Mouse (Mus musculus) yolk sac, embryonic 10.5 days (tissue): ENCODE data around the gene Tmem200c.

Experiments
- DNase-seq: peaks from one replicate; pipeline ENCODE4 v3.0.0-alpha.2; 2017; ENCODE audit warnings: low spot score

The Tmem200c gene

DNA sequence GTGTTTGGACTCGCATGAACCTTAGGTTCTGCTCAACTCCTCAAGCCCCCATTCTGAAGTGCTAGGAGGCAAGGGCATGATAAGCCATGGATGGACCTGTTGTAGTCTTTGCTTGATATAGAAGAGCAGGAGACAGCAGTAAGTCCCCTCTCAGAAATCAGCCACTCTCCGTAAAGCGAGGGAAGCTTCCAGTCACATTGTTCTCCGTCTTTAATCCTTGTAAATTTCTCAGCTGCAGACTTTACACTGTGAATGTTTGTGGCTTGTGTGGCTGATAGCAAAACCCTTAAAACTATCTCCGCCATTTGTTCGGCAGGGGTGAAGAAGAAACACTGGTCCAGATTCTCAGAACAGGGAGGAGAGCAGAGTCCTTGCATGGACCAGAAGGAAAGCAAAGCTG lies at the start of gene Tmem200c:
Tmem200c (plus strand) TSS at position 301 of the 400 bp plus-strand sequence.
- no peak for DNase-seq

DNA sequence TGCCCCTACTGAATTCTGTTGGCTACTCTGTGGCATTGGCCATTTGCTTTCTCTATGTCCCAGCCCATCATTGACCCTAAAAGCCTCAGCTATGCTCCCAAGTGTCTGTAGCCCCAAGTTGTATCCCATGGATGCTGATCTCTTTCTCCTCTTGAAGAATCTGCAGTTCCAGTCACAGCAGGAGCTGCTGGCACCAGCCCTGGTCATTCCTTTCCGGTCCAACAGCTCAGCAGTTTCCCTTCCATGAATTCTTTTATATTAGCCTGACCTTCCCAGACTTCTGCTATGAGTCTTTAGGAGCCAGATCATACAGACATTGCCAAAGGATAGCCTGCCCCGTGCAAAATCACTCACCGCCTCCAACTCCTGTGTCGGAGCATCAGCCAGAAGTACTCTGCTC lies 32.7 kb upstream of the Tmem200c start:
- DNase-seq, result no peak

DNA sequence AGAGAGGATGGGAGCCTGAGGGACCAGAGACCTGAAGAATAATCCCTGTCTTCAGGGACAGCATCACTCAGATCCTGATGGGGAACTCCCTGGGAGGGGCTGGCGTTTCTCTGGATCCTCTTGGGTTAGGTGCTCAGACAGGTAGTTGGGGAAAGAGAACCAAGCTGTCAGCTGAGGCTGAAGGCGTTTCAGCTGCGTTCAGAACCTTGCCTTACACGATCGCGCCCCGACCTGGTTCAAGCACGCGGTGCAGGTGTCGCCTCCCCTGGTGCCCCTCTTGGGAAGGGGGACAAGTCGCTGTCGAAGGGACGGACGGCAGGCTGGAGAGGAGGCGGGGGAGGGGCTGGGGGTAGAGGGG lies 10.2 kb downstream of the Tmem200c start:
- DNase-seq, result no peak

DNA sequence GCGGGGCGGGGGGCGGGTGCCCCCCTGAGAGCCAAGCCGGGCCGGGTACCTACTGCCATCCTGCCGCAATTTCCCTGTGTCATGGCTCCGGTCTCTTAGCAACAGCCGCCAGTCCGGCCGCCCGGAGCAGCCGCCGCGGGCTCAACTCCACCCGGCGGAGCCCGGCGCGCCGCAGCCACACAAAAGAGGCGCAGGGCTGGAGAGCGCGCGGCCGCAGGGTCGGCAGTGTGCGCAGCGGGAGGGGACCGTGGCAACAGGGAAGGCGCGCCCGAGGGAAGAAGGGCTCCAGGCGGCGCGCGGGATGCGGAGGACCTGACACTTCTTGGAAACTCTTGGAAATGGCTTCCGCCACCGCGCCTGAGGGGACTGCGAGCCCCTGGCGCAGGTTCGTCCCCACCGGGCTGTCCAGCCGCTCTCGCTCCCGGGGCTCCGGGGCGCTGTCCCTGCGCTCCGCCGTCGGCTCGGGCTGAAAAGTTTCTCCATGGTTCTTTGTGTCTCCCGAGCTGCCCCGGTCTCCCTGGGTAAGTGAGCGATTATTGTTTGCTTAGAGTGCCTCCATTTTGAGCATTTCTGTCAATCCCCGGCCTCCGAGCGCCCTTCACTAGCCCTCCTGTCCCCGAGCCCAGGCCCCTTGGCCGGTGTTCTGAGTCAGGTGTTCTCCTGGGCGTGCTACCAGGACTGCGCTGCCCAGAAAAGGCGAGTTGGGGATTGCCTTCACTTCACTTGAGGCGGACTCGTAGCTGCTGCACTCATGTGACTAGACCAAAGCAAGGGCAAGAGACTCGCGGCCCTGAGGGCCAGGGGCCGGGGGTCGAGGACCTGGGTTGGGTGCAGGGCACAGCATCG lies 10.8 kb downstream of the Tmem200c start:
- peak; percentile 24 for DNase-seq

DNA sequence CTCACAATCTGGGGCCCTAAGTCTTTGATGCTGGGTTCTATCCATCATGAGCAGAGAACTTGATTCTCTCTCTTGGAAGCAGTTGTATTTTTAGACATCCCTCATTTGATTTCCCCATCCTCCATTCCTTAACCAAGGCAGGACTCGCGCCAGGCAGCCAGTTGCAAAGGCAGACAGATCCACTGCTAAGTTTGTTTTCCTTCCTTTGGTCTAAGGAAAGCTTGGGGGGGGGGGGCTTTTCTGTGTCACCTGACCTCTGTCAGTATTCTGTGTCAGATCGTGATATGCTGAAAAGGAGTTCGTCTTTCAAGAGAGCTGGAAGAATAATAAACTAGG lies 11.4 kb downstream of the Tmem200c start:
- no peak for DNase-seq

DNA sequence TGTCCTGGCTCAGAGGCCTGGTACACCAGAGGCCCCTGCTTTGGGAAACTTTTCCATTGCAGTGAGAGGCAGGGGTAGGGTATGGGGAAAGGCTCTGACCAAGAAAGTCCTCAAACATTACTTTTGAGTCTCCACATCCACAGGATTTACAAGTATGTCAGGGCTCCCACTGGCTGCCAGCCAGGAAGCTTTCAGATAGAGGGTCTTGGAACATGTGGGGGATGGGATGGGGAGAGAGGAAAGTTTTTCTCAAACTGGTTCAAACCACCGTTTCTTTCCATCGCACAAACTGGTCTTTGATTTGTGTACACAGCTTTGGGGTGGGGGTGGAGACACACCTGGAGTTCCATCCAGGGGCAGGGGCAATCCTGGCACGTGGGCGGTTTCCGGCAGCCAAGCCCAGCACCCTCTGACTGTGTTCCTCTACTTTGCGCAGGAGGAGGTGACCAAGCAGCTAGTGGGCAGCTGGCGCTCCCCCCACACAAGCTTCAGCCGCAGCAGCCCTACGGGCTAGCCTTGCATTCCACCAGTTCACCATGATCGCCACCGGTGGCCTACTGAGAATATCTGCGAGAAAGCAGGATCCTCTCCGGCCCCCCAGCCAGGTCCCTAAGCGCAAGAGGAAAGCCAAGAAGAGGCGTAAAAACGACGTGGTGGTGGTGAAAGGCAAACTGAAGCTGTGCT lies 13.6 kb downstream of the Tmem200c start:
- no peak for DNase-seq

DNA sequence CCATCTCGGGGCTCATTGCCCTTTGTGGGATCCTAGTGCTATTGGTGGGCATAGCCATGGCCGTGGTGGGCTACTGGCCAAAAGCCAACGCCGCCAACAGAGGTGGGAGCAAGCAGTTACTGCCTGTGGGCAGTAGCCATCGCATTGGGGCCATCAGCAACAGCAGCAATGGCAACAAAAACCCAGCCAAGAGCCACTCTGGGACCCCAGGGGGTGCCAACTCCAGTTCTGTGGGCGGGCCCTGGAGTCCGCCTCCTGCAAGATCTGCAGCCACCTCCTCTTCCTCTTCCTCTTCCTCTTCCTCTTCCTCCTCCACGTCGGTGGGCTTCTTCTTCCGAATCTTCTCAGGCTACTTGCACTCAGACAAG lies 14.1 kb downstream of the Tmem200c start:
- DNase-seq, result no peak

DNA sequence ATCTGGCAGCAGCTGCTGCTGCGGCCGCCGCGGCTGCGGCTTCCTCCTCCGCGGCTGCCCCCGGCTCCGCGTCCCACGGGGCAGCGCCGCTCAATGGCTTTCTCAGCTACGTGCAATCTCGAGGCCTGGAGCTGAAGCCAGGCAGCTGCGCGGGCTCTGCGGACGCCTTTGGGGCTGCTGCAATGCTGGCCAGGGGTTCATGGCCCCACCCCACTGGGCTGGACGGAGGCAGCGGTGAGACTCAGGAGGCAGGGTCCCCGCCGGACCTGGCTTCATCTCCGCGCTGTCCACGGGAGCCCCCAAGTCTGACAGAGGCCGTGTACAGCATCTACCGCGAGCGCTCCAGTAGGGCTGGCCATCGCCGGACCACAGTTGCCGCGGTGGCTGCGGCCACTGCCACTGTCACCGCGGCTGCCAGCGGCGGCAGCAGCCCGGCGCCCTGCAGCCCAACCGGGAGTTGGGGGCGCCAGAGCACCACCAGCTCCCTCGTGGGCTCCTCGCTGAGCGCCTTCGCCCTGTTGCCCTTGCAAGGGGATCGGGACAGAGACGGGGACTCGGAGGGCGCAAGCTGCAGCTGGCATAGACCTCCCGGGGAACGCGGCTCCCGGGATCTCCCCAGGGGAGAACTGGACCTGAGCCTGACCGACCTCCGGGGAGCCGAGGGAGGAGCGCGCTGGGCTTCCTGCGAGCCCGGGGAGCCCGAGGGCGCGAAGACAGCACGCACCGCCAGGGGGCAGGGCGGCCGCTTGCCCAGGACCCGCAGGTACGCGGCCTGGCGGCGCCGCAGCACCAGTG lies 14.9 kb downstream of the Tmem200c start:
- peak; percentile 50 for DNase-seq

DNA sequence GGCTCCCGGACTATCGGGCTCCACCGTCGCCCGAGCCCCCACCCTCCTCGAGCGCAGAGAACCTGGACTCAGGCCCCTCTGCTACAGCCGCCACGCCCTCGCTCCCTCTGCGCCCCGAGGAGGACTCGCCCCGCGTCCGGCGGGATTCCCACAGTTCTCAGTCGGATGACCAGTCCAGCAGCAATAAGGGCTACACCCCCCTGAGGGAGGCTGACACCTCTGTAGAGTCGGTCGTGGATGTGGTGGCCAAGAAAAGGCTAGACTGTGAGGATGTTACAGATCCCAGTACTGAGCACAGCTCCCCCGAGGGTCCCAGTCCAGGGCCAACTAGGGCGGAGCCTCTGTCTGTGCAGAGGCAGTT lies 15.4 kb downstream of the Tmem200c start:
- DNase-seq, result no peak

DNA sequence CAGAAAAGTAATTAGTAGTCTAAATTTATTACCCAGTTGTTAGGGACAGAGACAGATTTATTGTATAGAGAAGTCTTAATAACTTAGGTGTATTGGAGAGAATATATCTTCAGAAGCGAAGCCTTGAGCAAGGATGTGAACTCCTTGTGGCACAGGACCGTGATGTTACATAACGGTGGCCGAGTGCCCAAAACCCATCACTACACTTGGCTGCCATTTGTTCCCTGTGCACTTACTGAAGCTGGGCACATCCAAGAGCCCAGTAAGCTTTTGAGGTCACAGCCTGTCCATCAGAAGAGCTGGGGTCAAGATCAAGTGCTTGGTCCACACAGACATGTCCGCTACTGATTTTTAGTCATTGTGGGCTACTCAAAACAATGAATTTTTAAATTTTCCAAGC lies 19.5 kb downstream of the Tmem200c start:
- no peak for DNase-seq

DNA sequence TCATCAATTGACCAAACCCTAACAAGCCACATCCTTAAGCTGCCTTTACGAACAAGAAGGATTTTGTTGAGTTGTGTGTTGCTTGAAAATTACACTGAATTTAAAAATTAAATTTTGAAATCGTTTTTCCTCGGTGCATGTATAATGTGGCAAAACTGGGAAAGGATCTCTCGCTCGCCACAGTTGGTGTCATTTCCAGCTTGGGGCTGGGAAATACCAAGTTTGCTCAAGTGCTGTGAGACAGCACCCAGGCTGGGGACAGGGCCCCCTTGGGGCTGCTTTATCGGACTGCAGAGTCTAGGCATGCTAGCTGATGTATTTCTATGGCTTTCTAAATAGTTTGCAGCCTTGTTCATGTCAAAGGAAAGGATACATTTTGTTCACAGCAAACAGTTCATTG lies 22.3 kb downstream of the Tmem200c start:
- no peak for DNase-seq

DNA sequence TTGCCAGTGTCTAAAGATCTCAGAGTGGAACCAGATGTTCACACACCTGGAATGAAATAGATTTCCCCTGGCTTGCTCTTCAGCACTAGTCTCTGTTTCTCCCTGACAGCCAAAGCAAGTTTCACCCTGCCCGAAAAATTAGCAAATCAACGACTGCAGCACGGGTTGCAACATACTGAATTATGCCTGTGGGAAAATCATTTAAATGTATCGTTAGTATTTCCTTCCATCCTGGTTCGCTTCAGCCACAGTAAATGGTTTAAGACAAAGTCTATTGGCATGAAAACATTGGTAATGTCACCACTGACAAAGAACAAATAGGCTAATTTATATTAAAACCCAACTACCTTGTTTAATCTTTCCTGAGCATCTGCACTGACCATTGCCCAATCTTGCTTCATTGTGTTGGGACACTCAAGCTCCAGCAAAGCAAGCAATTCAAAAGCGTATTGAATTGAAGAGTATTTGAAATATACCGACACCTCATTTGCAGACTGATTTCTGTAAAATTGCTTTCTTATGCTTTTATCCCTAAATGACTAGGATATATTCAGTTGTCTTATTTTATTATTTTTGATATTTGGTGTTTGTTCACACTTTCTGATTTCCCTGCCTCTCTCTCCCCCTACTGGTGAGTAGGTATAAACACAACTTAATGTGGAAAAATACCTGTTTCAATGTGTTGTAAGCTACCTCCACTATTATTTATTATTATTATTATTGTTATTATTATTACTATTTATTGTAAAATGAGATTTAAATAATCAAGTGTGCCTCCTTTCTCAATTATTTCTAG lies 25.9 kb downstream of the Tmem200c start:
- no peak for DNase-seq

DNA sequence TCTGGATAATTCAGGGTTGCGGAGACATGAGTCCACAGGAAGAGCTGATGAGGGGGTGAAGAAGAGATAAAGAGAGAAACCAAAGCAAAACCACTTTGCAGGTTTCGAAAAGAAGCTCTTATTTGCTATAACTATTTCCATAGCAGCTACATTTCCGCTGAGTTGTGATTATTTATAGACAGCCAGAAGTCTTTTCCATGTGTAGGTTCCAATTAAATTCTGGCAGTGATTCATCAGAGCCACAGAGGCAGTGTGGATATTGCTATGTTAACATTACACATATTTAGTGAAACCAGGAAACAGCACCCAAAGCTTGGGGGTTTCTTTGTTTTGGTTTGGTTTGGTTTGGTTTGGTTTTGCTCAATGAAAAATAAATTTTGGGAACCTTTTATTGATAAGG lies 37.8 kb downstream of the Tmem200c start:
- DNase-seq, result no peak

DNA sequence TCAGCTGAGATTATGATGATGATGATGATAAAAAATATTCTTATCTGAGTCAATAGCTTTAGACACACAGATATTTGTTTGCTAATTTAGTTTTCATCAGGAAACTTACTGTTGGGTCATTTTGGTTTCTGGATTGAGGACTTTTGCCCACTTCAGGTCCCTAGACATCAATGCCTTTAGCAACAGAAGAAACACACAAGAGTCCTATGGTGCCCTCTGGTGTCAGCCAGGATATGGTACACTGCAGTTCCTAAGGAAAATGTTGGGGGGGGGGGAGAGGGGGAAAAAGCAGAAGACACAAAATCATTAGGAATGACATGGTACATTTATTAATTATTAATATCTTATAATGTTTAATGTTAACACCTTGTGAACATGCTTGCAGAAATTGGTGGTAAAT lies 42.0 kb downstream of the Tmem200c start:
- DNase-seq, result no peak

DNA sequence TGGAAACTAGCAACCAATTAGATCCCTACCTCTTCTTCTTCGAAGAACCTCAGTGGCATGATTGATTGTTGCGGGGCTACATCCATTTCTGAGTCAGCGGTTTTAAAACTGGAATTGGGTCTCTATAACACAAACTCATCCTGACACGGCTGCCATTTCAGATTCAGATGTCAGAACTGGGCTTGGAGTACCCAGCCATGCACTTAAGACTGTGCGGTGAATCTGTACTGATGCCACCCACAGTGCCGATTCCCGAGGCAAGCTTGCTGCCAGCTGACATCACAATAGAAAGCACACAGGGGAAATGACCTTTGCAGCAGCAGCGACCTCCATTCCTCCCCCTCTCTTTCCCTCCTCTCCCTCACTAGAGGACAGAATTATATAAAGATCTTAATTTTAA lies 47.6 kb downstream of the Tmem200c start:
- DNase-seq, result no peak

DNA sequence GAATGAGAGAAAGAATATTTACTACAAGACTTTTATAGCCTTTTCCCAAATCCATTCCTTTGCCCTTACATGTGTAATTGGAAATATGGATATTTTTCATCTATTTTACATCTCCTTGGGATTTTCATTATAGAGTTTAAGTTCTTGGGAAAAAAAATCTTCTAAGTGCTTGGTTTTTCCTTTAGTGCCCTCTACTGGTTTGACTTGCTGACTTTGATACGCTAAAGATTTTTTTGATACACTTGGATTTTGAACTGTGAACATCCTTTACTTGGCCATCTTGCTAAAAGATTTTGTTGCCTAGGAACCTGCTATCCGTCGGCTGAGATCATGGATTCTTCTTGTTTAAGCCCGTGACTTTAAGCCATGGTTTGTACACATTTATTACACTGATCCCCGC lies 48.8 kb downstream of the Tmem200c start:
- DNase-seq, result no peak

DNA sequence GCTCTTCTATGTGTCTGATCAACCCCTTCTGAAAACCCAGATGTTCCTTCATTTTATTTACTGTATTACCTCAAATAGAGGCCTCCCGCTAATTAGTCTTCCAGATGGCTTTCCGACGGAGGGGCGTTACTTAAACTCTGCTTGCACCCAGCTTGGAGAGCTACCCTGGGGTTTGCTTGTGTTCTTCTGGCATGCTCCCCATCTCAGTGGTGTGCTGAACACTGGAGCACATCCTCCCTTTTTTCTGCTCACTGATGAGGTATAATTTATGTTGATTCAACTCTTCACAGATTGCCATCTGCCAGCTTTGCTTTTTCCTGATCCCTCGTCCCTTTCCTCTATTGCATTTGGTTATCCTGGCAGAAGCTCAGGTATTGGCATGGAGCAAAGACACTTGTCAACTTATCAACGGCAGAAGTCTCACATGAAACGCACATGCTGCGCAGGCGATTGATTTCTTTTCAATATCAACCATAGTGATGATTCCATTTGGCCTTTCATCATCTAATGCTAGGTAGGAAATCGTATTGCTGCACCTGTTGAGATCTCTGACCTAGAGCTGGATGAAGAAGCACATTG lies 49.6 kb downstream of the Tmem200c start:
- no peak for DNase-seq

DNA sequence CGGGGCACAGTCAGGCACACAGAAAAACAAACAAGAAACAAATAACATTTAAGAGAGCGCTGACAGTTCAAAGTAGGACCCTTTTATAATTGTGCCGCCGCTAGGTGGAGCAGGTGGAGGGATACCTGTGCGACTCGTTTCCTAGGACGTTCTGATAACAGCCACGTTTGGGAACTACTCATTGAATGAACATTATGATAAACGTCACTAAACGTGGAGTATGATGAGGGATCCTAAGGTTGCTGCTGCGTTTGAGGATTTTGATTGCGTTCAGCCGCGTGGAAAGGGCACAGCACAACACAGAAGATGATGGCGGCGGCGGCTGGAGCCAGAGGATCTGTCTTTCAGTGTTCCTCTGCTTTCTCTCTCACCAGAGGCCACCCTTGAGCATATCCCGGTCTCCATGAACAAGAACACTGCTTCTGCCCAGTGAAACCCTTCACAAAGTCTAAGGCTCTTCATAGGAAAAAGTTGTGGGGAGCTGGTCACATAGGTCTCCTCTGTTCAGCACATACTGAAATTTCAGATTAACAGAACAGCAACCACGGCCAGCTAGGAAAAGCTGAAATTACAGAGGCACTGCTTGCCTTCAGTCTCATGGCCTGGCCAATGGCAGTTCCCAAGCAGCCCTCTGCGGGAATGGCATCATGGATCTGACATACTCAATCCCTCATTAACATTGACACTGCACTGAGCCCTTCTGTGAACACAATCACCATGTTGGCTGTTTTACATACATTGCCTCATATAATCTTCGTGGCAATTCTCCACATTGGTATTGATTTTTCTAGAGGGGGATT lies 55.5 kb downstream of the Tmem200c start:
- DNase-seq, result peak; percentile 68

DNA sequence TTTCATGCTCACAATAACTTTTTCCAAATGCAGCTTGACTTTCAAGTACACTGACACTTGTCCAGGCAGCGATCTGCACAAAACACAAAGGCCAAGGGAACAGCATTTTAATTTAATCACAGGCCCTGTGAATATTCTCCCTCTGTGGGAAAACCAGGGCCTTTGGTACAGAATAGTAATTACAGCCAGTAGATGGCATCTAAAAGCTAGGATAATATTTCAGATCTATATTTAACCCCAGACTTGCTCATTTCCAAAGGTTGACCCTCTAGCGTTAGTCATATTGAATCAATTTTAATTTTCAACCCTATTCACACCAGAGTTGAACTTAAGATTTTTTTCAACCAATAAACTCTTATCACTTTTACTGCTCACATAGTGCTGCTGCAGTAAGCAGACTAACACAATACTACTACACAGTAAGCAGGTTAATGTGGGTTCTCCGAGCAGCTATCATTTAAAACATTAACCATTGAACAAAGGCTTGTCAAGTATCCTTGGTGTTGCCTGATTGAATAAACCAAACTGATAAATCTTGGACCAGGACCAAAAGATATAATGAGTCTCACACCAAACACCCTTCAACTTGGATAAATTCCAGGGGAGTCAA lies 57.2 kb downstream of the Tmem200c start:
- DNase-seq, result no peak

DNA sequence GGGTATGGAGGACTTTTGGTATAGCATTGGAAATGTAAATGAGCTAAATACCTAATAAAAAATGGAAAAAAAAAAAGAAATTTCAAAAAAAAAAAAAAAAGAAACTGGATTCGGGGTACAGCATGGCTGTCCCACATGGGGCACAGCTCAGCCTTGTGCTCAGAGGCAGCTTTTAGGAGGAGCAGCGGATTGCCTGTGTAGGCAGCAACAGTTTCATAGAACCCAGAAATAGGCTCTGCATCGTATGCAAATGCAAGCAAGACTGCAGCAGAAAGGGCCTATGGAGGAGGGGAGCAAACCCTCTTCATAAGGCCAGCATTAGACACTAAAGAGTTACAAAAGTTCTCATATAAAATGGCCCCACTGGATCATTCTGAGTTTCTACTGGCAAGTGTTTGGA lies 64.2 kb downstream of the Tmem200c start:
- DNase-seq, result no peak
